Comparison of ENCODE assay signal across 20 mouse cellular contexts in the genomic region with DNA sequence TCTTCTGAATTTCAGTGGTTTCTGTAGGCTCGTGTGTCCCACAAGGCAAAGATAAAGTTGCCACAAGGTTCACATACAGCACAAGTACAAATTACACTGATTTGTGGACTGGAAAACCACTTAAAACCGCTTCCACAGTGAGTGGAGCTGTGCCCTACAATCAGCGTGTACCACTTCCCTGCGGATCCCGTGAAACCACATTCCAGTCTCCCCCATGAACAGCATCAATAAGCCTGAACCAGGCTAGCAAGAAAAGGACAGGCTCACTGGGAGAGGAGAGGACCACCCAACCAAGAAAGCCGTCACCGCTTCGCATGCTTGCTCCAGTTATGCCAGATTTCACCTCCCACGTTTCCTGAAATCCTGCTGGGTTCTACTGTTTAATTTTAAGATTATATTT.
DNase-seq lines count a peak whose midpoint lies in the region; ATAC-seq and TF ChIP-seq lines count a peak whose summit lies in the region.
"Had no signal": no experiment of that assay in that cellular context is flagged by ENCODE, and none has a peak within 500 bp of the region (broad histone marks: within the 10 kb centered on the region; RNA-seq: fewer than 3 reads in every experiment).

No protein-coding gene starts in this region.

- H3K36me3 ChIP-seq in embryonic facial prominence, embryonic 13.5 days: peaks cover 17% of the 10 kb centered on the region
- peaks cover 35% of the 10 kb centered on the region for H3K36me3 ChIP-seq in embryonic facial prominence, embryonic 10.5 days (replicated peaks)
- H3K36me3 ChIP-seq in limb, embryonic 12.5 days: peaks cover 22% of the 10 kb centered on the region
- peaks cover 26% of the 10 kb centered on the region for H3K36me3 ChIP-seq in limb, embryonic 10.5 days
- no peaks in the 10 kb centered on the region; the same call in 1 of the 2 replicates for H3K36me3 ChIP-seq in liver, embryonic 11.5 days (ENCODE audit: control insufficient read depth, insufficient read depth, low read length)

- H3K27ac ChIP-seq in embryonic facial prominence, embryonic 13.5 days: peak overlapping the region; percentile 34; the same call in 1 of the 2 replicates
- H3K27ac ChIP-seq in embryonic facial prominence, embryonic 10.5 days (replicated peaks): no peak overlapping the region
- 0 out of 2 replicates have a peak overlapping the region, but pooled peaks have one; percentile 26 for H3K27ac ChIP-seq in limb, embryonic 12.5 days
- no peak overlapping the region for H3K27ac ChIP-seq in limb, embryonic 10.5 days
- no peak overlapping the region for H3K27ac ChIP-seq in bone marrow macrophage, adult 2 months (ENCODE audit: insufficient read depth, low read depth, low read length)
- no peak overlapping the region for H3K27ac ChIP-seq in liver, embryonic 11.5 days (ENCODE audit: low read depth, low read length)
- H3K27ac ChIP-seq: forebrain, embryonic 13.5 days; heart, embryonic 15.5 days; hindbrain, embryonic 13.5 days; left cerebral cortex, adult 2 months had no signal

- WGBS in embryonic facial prominence, embryonic 13.5 days: 53% methylated on average over 9 of the region's 9 CpGs
- 82% methylated on average over 9 of the region's 9 CpGs for WGBS in embryonic facial prominence, embryonic 10.5 days
- WGBS in limb, embryonic 12.5 days: 74% methylated on average over 9 of the region's 9 CpGs
- WGBS in limb, embryonic 10.5 days: 85% methylated on average over 9 of the region's 9 CpGs
- 83% methylated on average over 9 of the region's 9 CpGs for WGBS in liver, embryonic 11.5 days

- TF ChIP-seq POLR2A in bone marrow macrophage, adult 2 months (IDR thresholded peaks at IDR 0.05; ENCODE audit: borderline replicate concordance, low read depth, low read length): no peak

- H3K4me3 ChIP-seq in embryonic facial prominence, embryonic 13.5 days: no peak overlapping the region
- H3K4me3 ChIP-seq in embryonic facial prominence, embryonic 10.5 days: no peak overlapping the region
- H3K4me3 ChIP-seq in limb, embryonic 12.5 days (replicated peaks): no peak overlapping the region
- H3K4me3 ChIP-seq in limb, embryonic 10.5 days: no peak overlapping the region
- H3K4me3 ChIP-seq in bone marrow macrophage, adult 2 months (ENCODE audit: insufficient read depth, low read length): peak overlapping the region; percentile 1; the same call in 1 of the 2 replicates
- H3K4me3 ChIP-seq in liver, embryonic 11.5 days (ENCODE audit: low read depth, low read length): no peak overlapping the region
- H3K4me3 ChIP-seq: forebrain, embryonic 13.5 days; heart, embryonic 15.5 days; hindbrain, embryonic 13.5 days; left cerebral cortex, adult 2 months had no signal

- peaks cover 33% of the 10 kb centered on the region for H3K4me1 ChIP-seq in embryonic facial prominence, embryonic 13.5 days
- H3K4me1 ChIP-seq in embryonic facial prominence, embryonic 10.5 days: peaks cover 24% of the 10 kb centered on the region
- peaks cover 12% of the 10 kb centered on the region for H3K4me1 ChIP-seq in limb, embryonic 12.5 days (replicated peaks)
- peaks cover 8% of the 10 kb centered on the region for H3K4me1 ChIP-seq in limb, embryonic 10.5 days
- H3K4me1 ChIP-seq in bone marrow macrophage, adult 2 months (ENCODE audit: control insufficient read depth, insufficient read depth, low read length): peaks cover 46% of the 10 kb centered on the region
- peaks cover 12% of the 10 kb centered on the region for H3K4me1 ChIP-seq in liver, embryonic 11.5 days (replicated peaks; ENCODE audit: control insufficient read depth, insufficient read depth, low read length)
- H3K4me1 ChIP-seq: hindbrain, embryonic 13.5 days had no signal

- no peak for DNase-seq in embryonic facial prominence, embryonic 10.5 days (ENCODE audit: low spot score)
- DNase-seq in limb, embryonic 10.5 days (ENCODE audit: low spot score): no peak
- peak; percentile 34 for DNase-seq in kidney, postnatal 14 days
- DNase-seq in left cerebral cortex, adult 18-20 months (ENCODE audit: low spot score in 2 of 2): no peak
- DNase-seq in liver, embryonic 11.5 days (ENCODE audit: low spot score): no peak
- DNase-seq: adrenal gland, adult 8-10 months; cerebellum, adult 8-10 months; cerebellum, postnatal 36 days; heart, postnatal 36 days; layer of hippocampus, adult 9-11 months; liver, postnatal 0 days had no signal

- H3K4me2 ChIP-seq in embryonic facial prominence, embryonic 13.5 days: 0 out of 2 replicates have a peak overlapping the region, but pooled peaks have one; percentile 1
- H3K4me2 ChIP-seq in limb, embryonic 12.5 days: no peak overlapping the region
- no peak overlapping the region for H3K4me2 ChIP-seq in liver, embryonic 11.5 days
- H3K4me2 ChIP-seq: forebrain, embryonic 13.5 days; heart, embryonic 15.5 days; hindbrain, embryonic 13.5 days had no signal

- TF ChIP-seq CTCF in bone marrow macrophage, adult 2 months (IDR thresholded peaks at IDR 0.05; ENCODE audit: low read depth, low read length): no peak

- H3K9ac ChIP-seq in embryonic facial prominence, embryonic 13.5 days: no peak overlapping the region
- H3K9ac ChIP-seq in limb, embryonic 12.5 days (replicated peaks): no peak overlapping the region
- H3K9ac ChIP-seq in liver, embryonic 11.5 days (ENCODE audit: low read depth, low read length): no peak overlapping the region
- H3K9ac ChIP-seq: forebrain, embryonic 13.5 days; heart, embryonic 15.5 days; hindbrain, embryonic 13.5 days; liver, postnatal 0 days had no signal

- ATAC-seq in embryonic facial prominence, embryonic 13.5 days (ENCODE audit: insufficient number of reproducible peaks, insufficient read depth, low FRiP score, low TSS enrichment, low read depth): no peak
- no peak for ATAC-seq in limb, embryonic 12.5 days (ENCODE audit: insufficient number of reproducible peaks, insufficient read depth, low FRiP score, low TSS enrichment, low read depth)
- no peak for ATAC-seq in liver, embryonic 11.5 days (replicated peaks; ENCODE audit: low FRiP score)
- ATAC-seq: activated CD4-positive, CD25-positive, alpha-beta regulatory T cell, adult 4 months; forebrain, embryonic 13.5 days; inflammation-experienced regulatory T-cells, adult 6 months; liver, postnatal 0 days had no signal

- peaks cover 5% of the 10 kb centered on the region for H3K9me3 ChIP-seq in embryonic facial prominence, embryonic 13.5 days
- peaks cover 12% of the 10 kb centered on the region for H3K9me3 ChIP-seq in embryonic facial prominence, embryonic 10.5 days
- peaks cover 8% of the 10 kb centered on the region for H3K9me3 ChIP-seq in limb, embryonic 12.5 days
- H3K9me3 ChIP-seq in limb, embryonic 10.5 days (replicated peaks): peaks cover 5% of the 10 kb centered on the region; the same call in 1 of the 2 replicates
- no peaks in the 10 kb centered on the region for H3K9me3 ChIP-seq in liver, embryonic 11.5 days (ENCODE audit: control insufficient read depth, low read length)
- H3K9me3 ChIP-seq: heart, embryonic 15.5 days had no signal

- no peaks in the 10 kb centered on the region for H3K27me3 ChIP-seq in embryonic facial prominence, embryonic 13.5 days
- H3K27me3 ChIP-seq in embryonic facial prominence, embryonic 10.5 days (replicated peaks; ENCODE audit: low read depth, poor library complexity, severe bottlenecking): no peaks in the 10 kb centered on the region
- H3K27me3 ChIP-seq in limb, embryonic 12.5 days: no peaks in the 10 kb centered on the region
- no peaks in the 10 kb centered on the region for H3K27me3 ChIP-seq in limb, embryonic 10.5 days (ENCODE audit: low read depth, poor library complexity, severe bottlenecking)
- no peaks in the 10 kb centered on the region for H3K27me3 ChIP-seq in liver, embryonic 11.5 days (replicated peaks; ENCODE audit: control insufficient read depth, insufficient read depth, low read length)
- H3K27me3 ChIP-seq: forebrain, embryonic 13.5 days; heart, embryonic 15.5 days; hindbrain, embryonic 13.5 days had no signal

Comparison
In these comparisons a context has a peak if more than half of its experiments do, and no peak if none do; other contexts are left out.
1. H3K27ac ChIP-seq: peak in embryonic facial prominence, embryonic 13.5 days (single experiment) and limb, embryonic 12.5 days (single experiment); none in embryonic facial prominence, embryonic 10.5 days (single experiment), limb, embryonic 10.5 days (single experiment), bone marrow macrophage, adult 2 months (single experiment) and liver, embryonic 11.5 days (single experiment).